Mouse (Mus musculus): ENCODE results near the gene Cd244a.

DNA sequence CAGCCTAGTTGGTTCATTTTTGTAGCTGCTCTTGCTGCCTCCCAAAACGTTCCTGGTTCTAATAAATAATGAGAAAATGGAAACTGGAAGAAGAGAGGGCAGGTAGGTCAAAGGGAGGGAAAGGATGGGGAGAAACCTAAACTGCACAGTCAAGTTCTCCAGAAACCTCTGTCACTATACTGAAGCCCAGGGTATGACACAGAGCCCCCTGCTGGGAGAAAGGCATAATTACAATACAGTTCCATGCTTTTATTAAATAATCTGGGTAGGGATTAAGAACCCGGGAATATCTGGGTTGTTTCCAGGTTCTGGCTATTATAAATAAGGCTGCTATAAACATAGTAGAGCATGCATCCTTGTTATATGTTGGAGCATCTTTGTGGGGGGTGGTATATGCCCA is 55.0 kb downstream of the Cd244a start:
- no peak for TF ChIP-seq ZKSCAN1 (IDR thresholded peaks at IDR 0.05; ENCODE audit: borderline replicate concordance, low read depth, low read length)
- TF ChIP-seq KAT2A (IDR thresholded peaks at IDR 0.05; ENCODE audit: insufficient replicate concordance, low read length): no peak
- TF ChIP-seq CTCF (conservative IDR thresholded peaks at IDR 0.05 in 1 of 2, IDR thresholded peaks at IDR 0.05 in 1 of 2; ENCODE audit: low read depth in 2 of 2, low read length in 2 of 2): peak; percentile 56 to 66; a peak in 3 of 4 replicates
- no peak for TF ChIP-seq SIN3A (IDR thresholded peaks at IDR 0.05; ENCODE audit: low read length)

Measured in CH12.LX (cell line).